Comparison of ENCODE assay signal across 12 mouse cellular contexts in the genomic region with DNA sequence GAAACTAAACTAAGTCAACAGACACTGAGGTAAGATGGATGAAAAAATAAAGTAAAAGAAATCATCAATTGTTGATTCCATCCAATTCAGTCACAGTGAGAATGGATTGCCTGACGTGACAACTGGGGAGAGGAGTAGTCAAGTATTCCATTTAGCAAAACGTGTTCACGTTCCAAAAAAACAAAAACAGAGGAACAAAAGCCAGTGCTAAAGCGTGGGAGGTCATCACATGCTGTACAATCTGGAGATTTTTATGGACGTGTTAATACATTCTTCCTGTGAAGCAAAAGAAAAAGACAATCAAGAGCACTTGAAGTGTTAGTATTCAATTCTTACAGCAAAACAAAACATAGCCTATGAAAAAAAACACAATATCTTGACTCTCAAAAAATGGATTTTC.
DNase-seq lines count a peak whose midpoint lies in the region.
"Had no signal": no experiment of that assay in that cellular context is flagged by ENCODE, and none has a peak within 500 bp of the region (broad histone marks: within the 10 kb centered on the region; RNA-seq: fewer than 3 reads in every experiment).

No protein-coding gene starts in this region.

- DNase-seq in layer of hippocampus, adult 18-20 months (ENCODE audit: low spot score in 2 of 2): peak; percentile 16 to 80
- DNase-seq in layer of hippocampus, postnatal 10 days (ENCODE audit: low spot score in 2 of 2): no peak
- DNase-seq in brain, adult 2 months (ENCODE audit: low read depth, low spot score): peak; percentile 29
- peak; percentile 35 for DNase-seq in layer of hippocampus, adult 9-10 months (ENCODE audit: low spot score)
- DNase-seq in cerebellum, adult 9-10 months: no peak
- no peak for DNase-seq in kidney, adult 18-20 months
- DNase-seq: adrenal gland, postnatal 10 days; cerebellum, adult 11-12 months; cerebellum, adult 9-11 months; gastrocnemius, adult 2 months; gastrocnemius, postnatal 25 days; heart, postnatal 4 days had no signal

Comparison
In these comparisons a context has a peak if more than half of its experiments do, and no peak if none do; other contexts are left out.
1. DNase-seq: peak in layer of hippocampus, adult 18-20 months (2 of 2), brain, adult 2 months (single experiment) and layer of hippocampus, adult 9-10 months (single experiment); none in layer of hippocampus, postnatal 10 days (0 of 2), cerebellum, adult 9-10 months (single experiment) and kidney, adult 18-20 months (single experiment).